Mouse (Mus musculus) cortical plate, adult 2 months (tissue): ENCODE data around the gene Thnsl2. TPM values are rescaled to one million over a fixed set of nuclear protein-coding genes. Genes with fewer than 3 reads are reported as not detected.

Experiments
- H3K27ac ChIP-seq: fragments of 200-500 bp; 2 replicates; pipeline ENCODE4 v1.5.1; 2012; ENCODE audit warnings: low read length, control low read depth, inconsistent platforms; ENCODE audit not compliant: insufficient read depth
- H3K4me1 ChIP-seq: fragments of 200-500 bp; 2 replicates; pipeline ENCODE4 v1.6.1; 2011; ENCODE audit warnings: low read length; ENCODE audit not compliant: control insufficient read depth, insufficient read depth
- H3K4me3 ChIP-seq: fragments of 200-500 bp; 2 replicates; pipeline ENCODE4 v1.5.1; 2011; ENCODE audit warnings: mild to moderate bottlenecking, low read length, control low read depth; ENCODE audit not compliant: insufficient read depth
- CTCF ChIP-seq: fragments of 200-500 bp; IDR thresholded peaks from 2 replicates; pipeline ENCODE4 v1.5.1; 2011; ENCODE audit warnings: mild to moderate bottlenecking, control low read depth, low read length; ENCODE audit not compliant: insufficient read depth; ENCODE audit errors: extremely low read depth
- POLR2A ChIP-seq: fragments of 200-500 bp; IDR thresholded peaks from 2 replicates; pipeline ENCODE4 v1.6.1; 2011; ENCODE audit warnings: mild to moderate bottlenecking, low read length, control low read depth; ENCODE audit not compliant: insufficient read depth; ENCODE audit errors: extremely low read depth
- polyA plus RNA-seq: library from polyadenylated mRNA; depleted of rRNA; stranded (reverse); fragments of >200 nt; gene quantifications from 2 replicates; pipeline ENCODE4 v1.2.3, GENCODE M21; 2012; rRNA removed

Thnsl2 gene
- polyA plus RNA-seq, 1 experiment = 5.0 TPM

GRCm38 (mm10) chr6:71081230-71081629, 63.0 kb downstream of the Thnsl2 start:
- Histone ChIP-seq H3K4me3 (no peak overlapping the region), H3K4me1 (no peaks in the 10 kb centered on the region), H3K27ac (no peak overlapping the region)
- TF ChIP-seq CTCF (no peak), POLR2A (no peak)

Other genes starting within 250 kb of the Thnsl2 start
- gene Tex37, start 225.5 kb downstream of the Thnsl2 start, polyA plus RNA-seq = not detected in 2 replicates
- gene Foxi3, start 187.9 kb downstream of the Thnsl2 start, polyA plus RNA-seq = not detected in 2 replicates
- gene Fabp1, start 55.4 kb upstream of the Thnsl2 start, polyA plus RNA-seq = not detected in 2 replicates
- 15.3 and 16.3 TPM in 2 replicates for gene Krcc1, start 127.2 kb upstream of the Thnsl2 start, polyA plus RNA-seq
- gene Smyd1, start 177.8 kb upstream of the Thnsl2 start, polyA plus RNA-seq = 1.4 and 1.9 TPM in 2 replicates
- gene Cd8b1, start 178.3 kb upstream of the Thnsl2 start, polyA plus RNA-seq = not detected in 2 replicates
- gene Cd8a, start 229.0 kb upstream of the Thnsl2 start, polyA plus RNA-seq = 0.06 TPM in 1 of 2 replicates, not detected in the other